Mouse (Mus musculus): ENCODE measurements at regions not wholly inside any gene's neighbourhood (a gene's known extent, or its start where the extent isn't known, plus 50 kb on each side); places are given as distances from the start of the nearest gene placed in this dataset.

GRCm38 (mm10) chr16:92926853-92927252, 100.9 kb upstream of the Runx1 start:
- no peak for TF ChIP-seq CTCF (conservative IDR thresholded peaks at IDR 0.05; ENCODE audit: insufficient read depth, insufficient read length, low read depth, low read length)
- no peak for TF ChIP-seq POLR2A (IDR thresholded peaks at IDR 0.05; ENCODE audit: low read depth, low read length)
- H3K4me1 ChIP-seq (ENCODE audit: control insufficient read depth, insufficient read depth, low read length): no peaks in the 10 kb centered on the region
- no peaks in the 10 kb centered on the region for H3K36me3 ChIP-seq (ENCODE audit: control insufficient read depth, insufficient read depth, low read length)
- H3K4me3 ChIP-seq (ENCODE audit: insufficient read depth, low read depth, low read length): no peak overlapping the region
- DNase-seq: no peak
- H3K27me3 ChIP-seq (replicated peaks; ENCODE audit: control insufficient read depth, insufficient read depth, low read length): no peaks in the 10 kb centered on the region
- WGBS: 87% methylated on average over 5 of the region's 5 CpGs
- no peak overlapping the region for H3K27ac ChIP-seq (ENCODE audit: insufficient read depth, low read depth, low read length)

GRCm38 (mm10) chr16:92920947-92921346, 95.0 kb upstream of the Runx1 start:
- no peak for DNase-seq
- no peak for TF ChIP-seq CTCF (conservative IDR thresholded peaks at IDR 0.05; ENCODE audit: insufficient read depth, insufficient read length, low read depth, low read length)
- no peak for TF ChIP-seq POLR2A (IDR thresholded peaks at IDR 0.05; ENCODE audit: low read depth, low read length)
- 83% methylated on average over 4 of the region's 4 CpGs for WGBS
- Histone ChIP-seq H3K4me1 (ENCODE audit: control insufficient read depth, insufficient read depth, low read length) (no peaks in the 10 kb centered on the region), H3K36me3 (ENCODE audit: control insufficient read depth, insufficient read depth, low read length) (no peaks in the 10 kb centered on the region), H3K4me3 (ENCODE audit: insufficient read depth, low read depth, low read length) (no peak overlapping the region), H3K27me3 (replicated peaks; ENCODE audit: control insufficient read depth, insufficient read depth, low read length) (no peaks in the 10 kb centered on the region), H3K27ac (ENCODE audit: insufficient read depth, low read depth, low read length) (no peak overlapping the region)

- no peak for DNase-seq
- H3K4me3 ChIP-seq (ENCODE audit: insufficient read depth, low read depth, low read length): no peak overlapping the region
- H3K4me1 ChIP-seq (ENCODE audit: control insufficient read depth, insufficient read depth, low read length): no peaks in the 10 kb centered on the region
- 86% methylated on average over 2 of the region's 2 CpGs for WGBS
- TF ChIP-seq POLR2A (IDR thresholded peaks at IDR 0.05; ENCODE audit: low read depth, low read length) (no peak), CTCF (conservative IDR thresholded peaks at IDR 0.05; ENCODE audit: insufficient read depth, insufficient read length, low read depth, low read length) (no peak)
- no peaks in the 10 kb centered on the region for H3K27me3 ChIP-seq (replicated peaks; ENCODE audit: control insufficient read depth, insufficient read depth, low read length)
- H3K27ac ChIP-seq (ENCODE audit: insufficient read depth, low read depth, low read length): no peak overlapping the region
- no peaks in the 10 kb centered on the region for H3K36me3 ChIP-seq (ENCODE audit: control insufficient read depth, insufficient read depth, low read length)
Observed at GRCm38 (mm10) chr16:92917356-92917755, 91.4 kb upstream of the Runx1 start.

- DNase-seq: no peak
- 89% methylated on average over 6 of the region's 6 CpGs for WGBS
- Histone ChIP-seq H3K27me3 (replicated peaks; ENCODE audit: control insufficient read depth, insufficient read depth, low read length) (no peaks in the 10 kb centered on the region), H3K27ac (ENCODE audit: insufficient read depth, low read depth, low read length) (no peak overlapping the region), H3K4me1 (ENCODE audit: control insufficient read depth, insufficient read depth, low read length) (no peaks in the 10 kb centered on the region), H3K4me3 (ENCODE audit: insufficient read depth, low read depth, low read length) (no peak overlapping the region), H3K36me3 (ENCODE audit: control insufficient read depth, insufficient read depth, low read length) (no peaks in the 10 kb centered on the region)
- TF ChIP-seq POLR2A (IDR thresholded peaks at IDR 0.05; ENCODE audit: low read depth, low read length) (no peak), CTCF (conservative IDR thresholded peaks at IDR 0.05; ENCODE audit: insufficient read depth, insufficient read length, low read depth, low read length) (no peak)
Observed at GRCm38 (mm10) chr16:92915651-92916050, 89.7 kb upstream of the Runx1 start.

- 50% methylated on average over 4 of the region's 4 CpGs for WGBS
- no peak for TF ChIP-seq CTCF (conservative IDR thresholded peaks at IDR 0.05; ENCODE audit: insufficient read depth, insufficient read length, low read depth, low read length)
- TF ChIP-seq POLR2A (IDR thresholded peaks at IDR 0.05; ENCODE audit: low read depth, low read length): no peak
- no peak overlapping the region for H3K27ac ChIP-seq (ENCODE audit: insufficient read depth, low read depth, low read length)
- DNase-seq: peak; percentile 60
- H3K36me3 ChIP-seq (ENCODE audit: control insufficient read depth, insufficient read depth, low read length): no peaks in the 10 kb centered on the region
- H3K27me3 ChIP-seq (replicated peaks; ENCODE audit: control insufficient read depth, insufficient read depth, low read length): no peaks in the 10 kb centered on the region
- no peak overlapping the region for H3K4me3 ChIP-seq (ENCODE audit: insufficient read depth, low read depth, low read length)
- H3K4me1 ChIP-seq (ENCODE audit: control insufficient read depth, insufficient read depth, low read length): no peaks in the 10 kb centered on the region
Observed at GRCm38 (mm10) chr16:92906873-92907272, 80.9 kb upstream of the Runx1 start.

GRCm38 (mm10) chr16:92905626-92906025, 79.7 kb upstream of the Runx1 start:
- Histone ChIP-seq H3K4me3 (ENCODE audit: insufficient read depth, low read depth, low read length) (no peak overlapping the region), H3K27me3 (replicated peaks; ENCODE audit: control insufficient read depth, insufficient read depth, low read length) (no peaks in the 10 kb centered on the region), H3K27ac (ENCODE audit: insufficient read depth, low read depth, low read length) (no peak overlapping the region), H3K4me1 (ENCODE audit: control insufficient read depth, insufficient read depth, low read length) (no peaks in the 10 kb centered on the region), H3K36me3 (ENCODE audit: control insufficient read depth, insufficient read depth, low read length) (no peaks in the 10 kb centered on the region)
- 91% methylated on average over 6 of the region's 6 CpGs for WGBS
- TF ChIP-seq CTCF (conservative IDR thresholded peaks at IDR 0.05; ENCODE audit: insufficient read depth, insufficient read length, low read depth, low read length): no peak
- TF ChIP-seq POLR2A (IDR thresholded peaks at IDR 0.05; ENCODE audit: low read depth, low read length): no peak
- no peak for DNase-seq

GRCm38 (mm10) chr16:92903892-92904473, 78.0 kb upstream of the Runx1 start:
- H3K27ac ChIP-seq (ENCODE audit: insufficient read depth, low read depth, low read length): no peak overlapping the region
- DNase-seq: peak; percentile 10
- no peak for TF ChIP-seq CTCF (conservative IDR thresholded peaks at IDR 0.05; ENCODE audit: insufficient read depth, insufficient read length, low read depth, low read length)
- no peak for TF ChIP-seq POLR2A (IDR thresholded peaks at IDR 0.05; ENCODE audit: low read depth, low read length)

More at GRCm38 (mm10) chr16:92903892-92904473, 78.0 kb upstream of the Runx1 start:
- H3K4me1 ChIP-seq (ENCODE audit: control insufficient read depth, insufficient read depth, low read length): no peaks in the 10 kb centered on the region
- no peaks in the 10 kb centered on the region for H3K27me3 ChIP-seq (replicated peaks; ENCODE audit: control insufficient read depth, insufficient read depth, low read length)
- H3K36me3 ChIP-seq (ENCODE audit: control insufficient read depth, insufficient read depth, low read length): no peaks in the 10 kb centered on the region
- WGBS: 59% methylated on average over 9 of the region's 9 CpGs
- H3K4me3 ChIP-seq (ENCODE audit: insufficient read depth, low read depth, low read length): no peak overlapping the region

Measured in kidney, adult 2 months (tissue).